Mouse (Mus musculus): Measurements from ENCODE around the gene Gramd1b. TPM values are rescaled to one million over a fixed set of nuclear protein-coding genes. Genes with fewer than 3 reads are reported as not detected.
A peak's percentile ranks its signal among the peaks of the same experiment; 100 is the strongest.

Gene Gramd1b
- polyA plus RNA-seq, 1 experiment from 2014 or later, result 7.1 TPM

- WGBS, result 43% methylated on average over 8 of the region's 8 CpGs
- Histone ChIP-seq H3K9me3 (ENCODE audit: control insufficient read depth, low read length) (no peaks in the 10 kb centered on the region), H3K4me1 (ENCODE audit: control insufficient read depth, insufficient read depth, low read length) (peaks cover 10% of the 10 kb centered on the region; the same call in 1 of the 2 replicates), H3K36me3 (ENCODE audit: control insufficient read depth, insufficient read depth, low read length) (no peaks in the 10 kb centered on the region), H3K27me3 (replicated peaks; ENCODE audit: control insufficient read depth, insufficient read depth, low read length) (no peaks in the 10 kb centered on the region; the same call in 1 of the 2 replicates), H3K9ac (ENCODE audit: low read depth, low read length) (no peak overlapping the region), H3K4me3 (ENCODE audit: low read depth, low read length) (no peak overlapping the region), H3K27ac (replicated peaks; ENCODE audit: low read depth, low read length) (no peak overlapping the region), H3K4me2 (ENCODE audit: low read depth, low read length) (peak overlapping the region; percentile 40; the same call in 1 of the 2 replicates)
- DNase-seq (ENCODE audit: low spot score) (peak; percentile 39), ATAC-seq (ENCODE audit: low read depth) (0 out of 2 replicates have a peak, but pooled peaks have one; percentile 31)
Observed at GRCm38 (mm10) chr9:40390904-40391303, 140.3 kb downstream of the Gramd1b start.

GRCm38 (mm10) chr9:40390396-40390760 lies 140.8 kb downstream of the Gramd1b start:
- 93% methylated on average over 8 of the region's 8 CpGs for WGBS
- Histone ChIP-seq H3K9me3 (ENCODE audit: control insufficient read depth, low read length) (no peaks in the 10 kb centered on the region), H3K9ac (ENCODE audit: low read depth, low read length) (no peak overlapping the region), H3K4me3 (ENCODE audit: low read depth, low read length) (no peak overlapping the region), H3K36me3 (ENCODE audit: control insufficient read depth, insufficient read depth, low read length) (no peaks in the 10 kb centered on the region), H3K4me1 (ENCODE audit: control insufficient read depth, insufficient read depth, low read length) (peaks cover 10% of the 10 kb centered on the region; the same call in 1 of the 2 replicates), H3K27ac (replicated peaks; ENCODE audit: low read depth, low read length) (no peak overlapping the region), H3K4me2 (ENCODE audit: low read depth, low read length) (no peak overlapping the region), H3K27me3 (replicated peaks; ENCODE audit: control insufficient read depth, insufficient read depth, low read length) (no peaks in the 10 kb centered on the region; the same call in 1 of the 2 replicates)
- no peak for ATAC-seq (ENCODE audit: low read depth)
- DNase-seq (ENCODE audit: low spot score), result no peak

GRCm38 (mm10) chr9:40389669-40390395 lies 141.4 kb downstream of the Gramd1b start:
- WGBS, result 90% methylated on average over 8 of the region's 8 CpGs
- Histone ChIP-seq H3K4me2 (ENCODE audit: low read depth, low read length) (no peak overlapping the region), H3K4me3 (ENCODE audit: low read depth, low read length) (no peak overlapping the region), H3K9ac (ENCODE audit: low read depth, low read length) (no peak overlapping the region), H3K36me3 (ENCODE audit: control insufficient read depth, insufficient read depth, low read length) (no peaks in the 10 kb centered on the region), H3K27ac (replicated peaks; ENCODE audit: low read depth, low read length) (no peak overlapping the region), H3K9me3 (ENCODE audit: control insufficient read depth, low read length) (no peaks in the 10 kb centered on the region), H3K4me1 (ENCODE audit: control insufficient read depth, insufficient read depth, low read length) (peaks cover 10% of the 10 kb centered on the region; the same call in 1 of the 2 replicates), H3K27me3 (replicated peaks; ENCODE audit: control insufficient read depth, insufficient read depth, low read length) (no peaks in the 10 kb centered on the region; the same call in 1 of the 2 replicates)
- ATAC-seq (ENCODE audit: low read depth), result no peak
- DNase-seq (ENCODE audit: low spot score), result no peak

- Histone ChIP-seq H3K4me2 (ENCODE audit: low read depth, low read length) (no peak overlapping the region), H3K27ac (replicated peaks; ENCODE audit: low read depth, low read length) (no peak overlapping the region), H3K9ac (ENCODE audit: low read depth, low read length) (no peak overlapping the region), H3K4me3 (ENCODE audit: low read depth, low read length) (no peak overlapping the region), H3K27me3 (replicated peaks; ENCODE audit: control insufficient read depth, insufficient read depth, low read length) (no peaks in the 10 kb centered on the region; the same call in 1 of the 2 replicates), H3K36me3 (ENCODE audit: control insufficient read depth, insufficient read depth, low read length) (no peaks in the 10 kb centered on the region), H3K9me3 (ENCODE audit: control insufficient read depth, low read length) (no peaks in the 10 kb centered on the region), H3K4me1 (ENCODE audit: control insufficient read depth, insufficient read depth, low read length) (peaks cover 10% of the 10 kb centered on the region; the same call in 1 of the 2 replicates)
- 78% methylated on average over 6 of the region's 6 CpGs for WGBS
- ATAC-seq (ENCODE audit: low read depth) (no peak), DNase-seq (ENCODE audit: low spot score) (no peak)
Observed at GRCm38 (mm10) chr9:40389175-40389574, 142.0 kb downstream of the Gramd1b start.

- Histone ChIP-seq H3K4me3 (ENCODE audit: low read depth, low read length) (no peak overlapping the region), H3K9ac (ENCODE audit: low read depth, low read length) (no peak overlapping the region), H3K36me3 (ENCODE audit: control insufficient read depth, insufficient read depth, low read length) (no peaks in the 10 kb centered on the region), H3K4me1 (ENCODE audit: control insufficient read depth, insufficient read depth, low read length) (no peaks in the 10 kb centered on the region), H3K9me3 (ENCODE audit: control insufficient read depth, low read length) (no peaks in the 10 kb centered on the region), H3K27me3 (replicated peaks; ENCODE audit: control insufficient read depth, insufficient read depth, low read length) (no peaks in the 10 kb centered on the region), H3K4me2 (ENCODE audit: low read depth, low read length) (no peak overlapping the region), H3K27ac (replicated peaks; ENCODE audit: low read depth, low read length) (no peak overlapping the region)
- DNase-seq (ENCODE audit: low spot score) (no peak), ATAC-seq (ENCODE audit: low read depth) (no peak)
- WGBS, result 89% methylated on average over 5 of the region's 5 CpGs
Observed at GRCm38 (mm10) chr9:40384781-40385180, 146.4 kb downstream of the Gramd1b start.

- no peaks in the 10 kb centered on the region for H3K36me3 ChIP-seq (ENCODE audit: control insufficient read depth, insufficient read depth, low read length)
- no peak overlapping the region for H3K9ac ChIP-seq (ENCODE audit: low read depth, low read length)
- no peaks in the 10 kb centered on the region for H3K9me3 ChIP-seq (ENCODE audit: control insufficient read depth, low read length)
- WGBS, result 66% methylated on average over 3 of the region's 3 CpGs
- DNase-seq (ENCODE audit: low spot score), result no peak
- no peaks in the 10 kb centered on the region for H3K27me3 ChIP-seq (replicated peaks; ENCODE audit: control insufficient read depth, insufficient read depth, low read length)
- no peak overlapping the region for H3K4me2 ChIP-seq (ENCODE audit: low read depth, low read length)
- H3K4me3 ChIP-seq (ENCODE audit: low read depth, low read length), result no peak overlapping the region
- no peaks in the 10 kb centered on the region for H3K4me1 ChIP-seq (ENCODE audit: control insufficient read depth, insufficient read depth, low read length)
- ATAC-seq (ENCODE audit: low read depth), result no peak
- no peak overlapping the region for H3K27ac ChIP-seq (replicated peaks; ENCODE audit: low read depth, low read length)
Observed at GRCm38 (mm10) chr9:40382508-40382907, 148.7 kb downstream of the Gramd1b start.

GRCm38 (mm10) chr9:40381416-40382411 lies 149.5 kb downstream of the Gramd1b start:
- peak; percentile 65; the same call in 1 of the 2 replicates for ATAC-seq (ENCODE audit: low read depth)
- Histone ChIP-seq H3K4me2 (ENCODE audit: low read depth, low read length) (no peak overlapping the region), H3K4me1 (ENCODE audit: control insufficient read depth, insufficient read depth, low read length) (0 out of 2 replicates have a peak, but pooled peaks cover 2% of the 10 kb centered on the region), H3K27ac (replicated peaks; ENCODE audit: low read depth, low read length) (no peak overlapping the region), H3K9ac (ENCODE audit: low read depth, low read length) (no peak overlapping the region), H3K9me3 (ENCODE audit: control insufficient read depth, low read length) (no peaks in the 10 kb centered on the region), H3K4me3 (ENCODE audit: low read depth, low read length) (no peak overlapping the region), H3K36me3 (ENCODE audit: control insufficient read depth, insufficient read depth, low read length) (no peaks in the 10 kb centered on the region), H3K27me3 (replicated peaks; ENCODE audit: control insufficient read depth, insufficient read depth, low read length) (no peaks in the 10 kb centered on the region)
- peak; percentile 29 for DNase-seq (ENCODE audit: low spot score)
- 14% methylated on average over 15 of the region's 15 CpGs for WGBS

- peak overlapping the region; percentile 47; the same call in 1 of the 2 replicates for H3K4me2 ChIP-seq (ENCODE audit: low read depth, low read length)
- no peaks in the 10 kb centered on the region for H3K27me3 ChIP-seq (replicated peaks; ENCODE audit: control insufficient read depth, insufficient read depth, low read length)
- H3K9me3 ChIP-seq (ENCODE audit: control insufficient read depth, low read length), result no peaks in the 10 kb centered on the region
- no peaks in the 10 kb centered on the region for H3K36me3 ChIP-seq (ENCODE audit: control insufficient read depth, insufficient read depth, low read length)
- ATAC-seq (ENCODE audit: low read depth), result no peak
- no peak overlapping the region for H3K27ac ChIP-seq (replicated peaks; ENCODE audit: low read depth, low read length)
- H3K4me3 ChIP-seq (ENCODE audit: low read depth, low read length), result no peak overlapping the region
- H3K4me1 ChIP-seq (ENCODE audit: control insufficient read depth, insufficient read depth, low read length), result peaks cover 8% of the 10 kb centered on the region; the same call in 1 of the 2 replicates
- 65% methylated on average over 9 of the region's 9 CpGs for WGBS
- no peak overlapping the region for H3K9ac ChIP-seq (ENCODE audit: low read depth, low read length)
- DNase-seq (ENCODE audit: low spot score), result no peak
Observed at GRCm38 (mm10) chr9:40376711-40377410, 154.3 kb downstream of the Gramd1b start.

All from embryonic facial prominence, embryonic 14.5 days (tissue).